Mouse (Mus musculus) spleen, adult 2 months (tissue): Measurements from ENCODE around the gene Srsf11. TPM values are rescaled to one million over a fixed set of nuclear protein-coding genes. Genes with fewer than 3 reads are reported as not detected.

ENCODE experiments used
- DNase-seq, 2 experiments: peaks; one replicate each; pipeline versions ENCODE4 v3.0.0 to v3.0.0-alpha.2; 2012 to 2021; ENCODE audit warnings: low spot score in 2 of 2, low read depth in 1 of 2
- H3K27ac ChIP-seq: fragments of 200-500 bp; 2 replicates; pipeline ENCODE4 v1.5.1; 2012; ENCODE audit warnings: low read length, inconsistent platforms; ENCODE audit not compliant: insufficient read depth
- H3K27me3 ChIP-seq: fragments of 200-500 bp; 2 replicates; pipeline ENCODE4 v1.6.1; 2012; ENCODE audit warnings: mild to moderate bottlenecking, moderate library complexity, low read length, inconsistent platforms; ENCODE audit not compliant: control insufficient read depth, insufficient read depth
- H3K36me3 ChIP-seq: fragments of 200-500 bp; 2 replicates; pipeline ENCODE4 v1.6.1; 2012; ENCODE audit warnings: mild to moderate bottlenecking, low read length, inconsistent platforms; ENCODE audit not compliant: control insufficient read depth, insufficient read depth
- H3K4me1 ChIP-seq: fragments of 200-500 bp; 2 replicates; pipeline ENCODE4 v1.6.1; 2011; ENCODE audit warnings: inconsistent platforms; ENCODE audit not compliant: control insufficient read depth, insufficient read depth, insufficient read length
- H3K4me3 ChIP-seq: fragments of 200-500 bp; 2 replicates; pipeline ENCODE4 v1.5.1; 2011; ENCODE audit warnings: mild to moderate bottlenecking, inconsistent platforms; ENCODE audit not compliant: insufficient read depth, insufficient read length; ENCODE audit errors: extremely low read depth
- CTCF ChIP-seq: fragments of 200-500 bp; IDR thresholded peaks from 2 replicates; pipeline ENCODE4 v1.5.1; 2011; ENCODE audit warnings: mild to moderate bottlenecking, inconsistent platforms; ENCODE audit not compliant: insufficient read depth, insufficient read length, insufficient replicate concordance; ENCODE audit errors: extremely low read depth
- POLR2A ChIP-seq: fragments of 200-500 bp; IDR thresholded peaks from 2 replicates; pipeline ENCODE4 v1.6.1; 2011; ENCODE audit warnings: low read depth, low read length, inconsistent platforms
- WGBS: fragments of 180-500 bp; shearing (Covaris S2); methylation state at CpG from one replicate; pipeline ENCODE4 v1.1.7; 2018; 5-methylcytosine and 5-hydroxymethylcytosine counted together
- polyA plus RNA-seq: library from polyadenylated mRNA; depleted of rRNA; stranded (reverse); fragments of >200 nt; gene quantifications from 2 replicates; pipeline ENCODE4 v1.2.3, GENCODE M21; 2012

The Srsf11 gene
- polyA plus RNA-seq, 1 experiment = 207 TPM

- DNase-seq = no peak
- H3K4me1 ChIP-seq = peaks cover 2% of the 10 kb centered on the region; the same call in 1 of the 2 replicates
- H3K36me3 ChIP-seq = peaks cover 7% of the 10 kb centered on the region
- no peaks in the 10 kb centered on the region for H3K27me3 ChIP-seq
- WGBS = 95% methylated on average over 2 of the region's 2 CpGs
- no peak overlapping the region for H3K4me3 ChIP-seq
- H3K27ac ChIP-seq = no peak overlapping the region
- TF ChIP-seq POLR2A = no peak
- TF ChIP-seq CTCF = no peak
Measured at GRCm38 (mm10) chr3:158065256-158065655, 28.8 kb upstream of the Srsf11 start.

GRCm38 (mm10) chr3:158061811-158062523 is 25.5 kb upstream of the Srsf11 start:
- Histone ChIP-seq H3K27me3 (no peaks in the 10 kb centered on the region), H3K27ac (peak overlapping the region; percentile 81), H3K4me1 (peaks cover 2% of the 10 kb centered on the region; the same call in 1 of the 2 replicates), H3K36me3 (peaks cover 10% of the 10 kb centered on the region), H3K4me3 (no peak overlapping the region)
- no peak for DNase-seq
- TF ChIP-seq CTCF = no peak
- no peak for TF ChIP-seq POLR2A
- 68% methylated on average over 5 of the region's 5 CpGs for WGBS

GRCm38 (mm10) chr3:158060621-158061291 is 24.3 kb upstream of the Srsf11 start:
- H3K4me1 ChIP-seq = peaks cover 2% of the 10 kb centered on the region; the same call in 1 of the 2 replicates

GRCm38 (mm10) chr3:158049508-158049907 is 13.1 kb upstream of the Srsf11 start:
- DNase-seq = no peak
- Histone ChIP-seq H3K27ac (no peak overlapping the region), H3K4me1 (no peaks in the 10 kb centered on the region), H3K27me3 (no peaks in the 10 kb centered on the region), H3K36me3 (peaks cover 4% of the 10 kb centered on the region), H3K4me3 (no peak overlapping the region)
- 91% methylated on average over 2 of the region's 2 CpGs for WGBS
- TF ChIP-seq POLR2A (no peak), CTCF (no peak)

More at GRCm38 (mm10) chr3:158060621-158061291, 24.3 kb upstream of the Srsf11 start:
- H3K4me3 ChIP-seq = no peak overlapping the region
- DNase-seq = no peak
- WGBS = 79% methylated on average over 2 of the region's 2 CpGs
- peak overlapping the region; percentile 72 for H3K27ac ChIP-seq
- no peaks in the 10 kb centered on the region for H3K27me3 ChIP-seq
- peaks cover 11% of the 10 kb centered on the region for H3K36me3 ChIP-seq
- TF ChIP-seq POLR2A = no peak
- no peak for TF ChIP-seq CTCF

- Histone ChIP-seq H3K4me3 (no peak overlapping the region), H3K4me1 (no peaks in the 10 kb centered on the region; the same call in 1 of the 2 replicates), H3K27me3 (no peaks in the 10 kb centered on the region), H3K27ac (no peak overlapping the region), H3K36me3 (peaks cover 1% of the 10 kb centered on the region; the same call in 1 of the 2 replicates)
- WGBS = 79% methylated on average over 2 of the region's 2 CpGs
- no peak for TF ChIP-seq POLR2A
- TF ChIP-seq CTCF = no peak
- DNase-seq = no peak
Measured at GRCm38 (mm10) chr3:158040755-158041154, 4.3 kb upstream of the Srsf11 start.

- TF ChIP-seq CTCF = no peak
- no peak for TF ChIP-seq POLR2A
- no peak overlapping the region for H3K27ac ChIP-seq
- no peak for DNase-seq
- no peaks in the 10 kb centered on the region for H3K27me3 ChIP-seq
- H3K36me3 ChIP-seq = no peaks in the 10 kb centered on the region
- 82% methylated on average over 3 of the region's 3 CpGs for WGBS
- no peak overlapping the region for H3K4me3 ChIP-seq
- H3K4me1 ChIP-seq = no peaks in the 10 kb centered on the region; the same call in 1 of the 2 replicates
Measured at GRCm38 (mm10) chr3:158038106-158038505, 1.7 kb upstream of the Srsf11 start.
